Mouse (Mus musculus) ES-E14 (cell line): ENCODE measurements around the gene Copg2. TPM values are rescaled to one million over a fixed set of nuclear protein-coding genes. Genes with fewer than 3 reads are reported as not detected.

Source experiments
- DNase-seq: peaks from one replicate; pipeline ENCODE4 v3.0.0-alpha.2; 2013; ENCODE audit warnings: low read depth, low spot score
- H3K27ac ChIP-seq: 2 replicates; pipeline ENCODE4 v1.5.1; 2012; ENCODE audit warnings: low read depth, mild to moderate bottlenecking, low read length, moderate library complexity, mixed read lengths; ENCODE audit not compliant: poor library complexity, insufficient read depth, severe bottlenecking
- H3K36me3 ChIP-seq: 2 replicates; pipeline ENCODE4 v1.6.1; 2012; ENCODE audit warnings: mild to moderate bottlenecking, low read length, moderate library complexity, mixed read lengths; ENCODE audit not compliant: control insufficient read depth, poor library complexity, insufficient read depth, severe bottlenecking
- H3K4me1 ChIP-seq, 2 experiments: fragments of 150-350 bp in 1 of 2; sonication (generic) in 1 of 2; 2 replicates each; pipeline ENCODE4 v1.6.1; 2012; ENCODE audit warnings: low read length in 2 of 2, mild to moderate bottlenecking in 1 of 2, mixed read lengths in 1 of 2; ENCODE audit not compliant: control insufficient read depth in 2 of 2, insufficient read depth in 2 of 2, poor library complexity in 1 of 2
- H3K4me3 ChIP-seq, 2 experiments: fragments of 150-350 bp in 1 of 2; sonication (generic) in 1 of 2; 2 replicates each; pipeline ENCODE4 v1.5.1; 2012; ENCODE audit warnings: low read length in 2 of 2, low read depth in 1 of 2, mild to moderate bottlenecking in 1 of 2, mixed read lengths in 1 of 2; ENCODE audit not compliant: insufficient read depth in 1 of 2, poor library complexity in 1 of 2, severe bottlenecking in 1 of 2
- H3K9ac ChIP-seq: 2 replicates; pipeline ENCODE4 v1.6.1; 2012; ENCODE audit warnings: low read depth, mild to moderate bottlenecking, low read length, mixed read lengths; ENCODE audit not compliant: poor library complexity, insufficient read depth, severe bottlenecking
- H3K9me3 ChIP-seq: fragments of 150-350 bp; sonication (generic); 2 replicates; pipeline ENCODE4 v1.6.1; 2012; ENCODE audit warnings: low read depth, mild to moderate bottlenecking, low read length; ENCODE audit not compliant: control insufficient read depth, insufficient read depth
- CHD2 ChIP-seq: IDR thresholded peaks from 2 replicates; pipeline ENCODE4 v1.6.1; 2014; ENCODE audit warnings: mild to moderate bottlenecking, low read depth, low read length, inconsistent platforms
- HCFC1 ChIP-seq: IDR thresholded peaks from 2 replicates; pipeline ENCODE4 v1.6.1; 2012; ENCODE audit warnings: low read length, inconsistent platforms, borderline replicate concordance; ENCODE audit not compliant: insufficient read depth
- MAFK ChIP-seq: IDR thresholded peaks from 2 replicates; pipeline ENCODE4 v1.6.1; 2014; ENCODE audit warnings: mild to moderate bottlenecking, low read depth, low read length, inconsistent platforms; ENCODE audit not compliant: insufficient read depth
- ZC3H11A ChIP-seq: IDR thresholded peaks from 2 replicates; pipeline ENCODE4 v1.6.1; 2012; ENCODE audit warnings: low read depth, mild to moderate bottlenecking, inconsistent platforms, low read length, borderline replicate concordance
- ZNF384 ChIP-seq: IDR thresholded peaks from 2 replicates; pipeline ENCODE4 v1.6.1; 2012; ENCODE audit warnings: low read depth, low read length, inconsistent platforms
- in situ Hi-C, 2 experiments: fragments of 600-800 bp; cut with MboI; formaldehyde crosslinking; loops; one replicate each; pipeline ENCODE4 v1.15.1; 2025; ENCODE audit warnings: low sequenced_read_pairs in 2 of 2, inconsistent platforms in 1 of 2; ENCODE audit not compliant: unreplicated experiment in 2 of 2
- total RNA-seq: library from RNA; depleted of rRNA; stranded (reverse); fragments of 300-350 nt; gene quantifications from 2 replicates; pipeline ENCODE4 v1.2.3, GENCODE M21; 2012

The Copg2 gene
- total RNA-seq, 1 experiment = 35.7 TPM

DNA sequence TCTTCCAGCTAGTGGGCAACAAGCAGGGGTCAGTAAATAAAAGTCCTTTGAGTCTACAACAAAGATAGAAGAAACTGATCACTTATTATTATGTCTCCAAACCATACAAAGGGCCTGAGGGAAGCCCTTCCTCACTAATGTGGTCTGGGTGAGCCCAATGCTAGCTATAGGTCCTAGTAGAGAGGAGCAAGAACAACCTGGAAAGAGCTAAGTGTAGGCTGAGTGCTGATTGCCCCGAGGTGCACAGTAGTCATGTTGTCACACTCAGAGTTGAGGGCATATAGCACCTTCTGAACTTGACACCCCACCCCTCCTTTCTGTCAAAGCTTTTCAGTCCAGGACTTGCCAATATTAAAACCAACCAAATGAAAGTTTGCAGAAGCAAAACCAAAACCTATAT lies 146.7 kb downstream of the Copg2 start:
- Histone ChIP-seq H3K4me3 (no peak overlapping the region), H3K9ac (no peak overlapping the region), H3K27ac (no peak overlapping the region), H3K36me3 (peaks cover 23% of the 10 kb centered on the region), H3K4me1 (no peaks in the 10 kb centered on the region), H3K9me3 (no peaks in the 10 kb centered on the region)
- TF ChIP-seq CHD2 (no peak), MAFK (no peak), ZC3H11A (no peak)
- no peak for DNase-seq
- in situ Hi-C loops = no loop called here

DNA sequence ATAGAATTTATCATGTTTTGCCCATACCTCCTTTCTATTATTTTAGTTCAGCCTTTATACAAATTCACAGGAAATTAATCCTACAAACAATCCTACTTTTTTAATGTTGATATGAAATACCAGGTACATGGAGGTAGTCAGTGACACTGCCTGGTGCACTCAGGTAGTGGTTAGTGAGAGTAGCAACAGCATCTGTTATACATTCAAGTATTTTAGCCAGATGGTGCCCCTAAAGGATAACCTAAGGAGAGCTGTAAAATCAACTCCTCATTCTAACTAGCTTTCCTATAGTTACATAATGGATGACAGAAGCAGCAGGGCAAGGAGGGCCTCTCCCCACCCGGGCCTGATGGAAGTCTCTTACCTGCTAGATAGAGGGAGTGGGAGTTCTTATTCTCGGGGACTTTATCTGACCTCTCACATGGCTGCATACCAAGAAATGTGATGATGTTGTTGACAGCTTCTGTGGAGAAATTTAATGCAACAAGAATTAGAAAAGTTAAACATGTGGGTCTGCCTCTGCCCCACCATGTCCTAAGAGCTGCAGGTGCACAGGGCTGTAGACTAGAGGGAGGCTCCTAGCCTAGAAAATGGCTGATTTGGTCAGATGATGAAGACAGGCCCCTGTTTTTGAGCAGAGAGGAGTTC lies 147.4 kb downstream of the Copg2 start:
- Histone ChIP-seq H3K9me3 (no peaks in the 10 kb centered on the region), H3K27ac (no peak overlapping the region), H3K36me3 (peaks cover 27% of the 10 kb centered on the region), H3K9ac (no peak overlapping the region), H3K4me3 (no peak overlapping the region), H3K4me1 (no peaks in the 10 kb centered on the region)
- no peak for DNase-seq
- TF ChIP-seq HCFC1 = no peak
- TF ChIP-seq MAFK = no peak
- no peak for TF ChIP-seq CHD2
- no peak for TF ChIP-seq ZC3H11A
- in situ Hi-C loops = no loop called here

DNA sequence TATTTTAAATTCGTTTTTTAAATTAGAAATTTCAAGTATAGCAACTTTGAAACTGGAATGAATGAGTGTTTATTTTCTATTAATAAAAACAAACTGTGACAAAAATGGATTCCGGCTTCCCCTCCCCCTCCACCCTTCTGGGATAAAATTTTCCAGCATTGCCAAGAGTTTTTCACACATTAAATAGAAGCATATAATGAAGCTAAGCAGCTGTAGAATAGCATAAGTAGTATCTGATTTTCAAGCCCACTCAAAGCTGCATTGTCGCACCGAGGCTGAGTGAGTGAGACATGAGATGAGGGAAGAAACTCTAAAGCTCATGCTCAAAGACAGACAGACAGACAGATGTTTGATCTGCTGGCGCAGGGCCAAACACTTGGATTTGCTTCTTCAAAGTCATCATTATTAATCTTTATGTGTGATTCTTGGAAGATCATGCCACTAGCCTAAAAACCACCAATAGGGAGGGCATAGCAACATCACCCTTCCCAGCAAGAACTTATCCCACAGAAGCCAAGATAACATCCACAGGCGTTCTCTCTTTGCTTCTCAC lies 148.2 kb downstream of the Copg2 start:
- DNase-seq = no peak
- Histone ChIP-seq H3K4me1 (no peaks in the 10 kb centered on the region), H3K36me3 (peaks cover 29% of the 10 kb centered on the region), H3K9me3 (no peaks in the 10 kb centered on the region), H3K27ac (no peak overlapping the region), H3K9ac (no peak overlapping the region), H3K4me3 (no peak overlapping the region)
- in situ Hi-C loops = no loop called here
- TF ChIP-seq HCFC1 (no peak), ZNF384 (no peak), ZC3H11A (no peak), MAFK (no peak), CHD2 (no peak)

DNA sequence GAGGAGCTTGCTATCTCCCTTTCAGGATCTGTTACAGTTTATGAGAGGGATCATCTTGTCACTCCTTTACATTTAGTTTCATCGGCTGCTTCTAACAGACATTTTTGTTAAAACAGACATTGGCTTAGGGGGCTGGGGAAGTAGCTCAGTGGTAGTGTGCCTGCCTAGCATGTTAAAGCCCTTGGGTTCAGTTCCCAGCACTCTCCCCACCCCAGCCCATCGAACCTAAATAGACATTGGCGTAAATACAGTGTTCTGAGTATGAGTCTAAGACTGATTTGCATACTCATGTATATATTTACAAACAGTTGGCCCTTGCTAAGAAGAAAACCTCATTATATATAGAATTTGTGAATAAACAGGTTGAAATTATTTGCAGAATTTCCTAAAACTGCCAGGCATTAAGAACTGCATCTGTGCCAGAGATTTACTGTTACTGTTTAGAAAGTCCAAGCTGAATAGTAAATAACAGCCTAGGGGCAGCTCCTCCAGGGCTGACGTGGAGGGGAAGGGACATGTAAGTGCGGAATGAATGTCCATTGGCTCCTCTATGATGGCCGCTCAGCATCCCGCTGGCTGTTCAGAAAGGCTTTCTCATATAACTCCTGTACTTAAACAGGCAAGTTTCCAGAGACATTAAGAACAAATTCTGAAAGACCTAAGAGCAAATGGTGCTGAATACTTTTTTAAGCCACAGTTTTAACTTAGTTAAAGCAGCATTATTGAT lies 148.8 kb downstream of the Copg2 start:
- H3K36me3 ChIP-seq = peaks cover 30% of the 10 kb centered on the region
- no peak overlapping the region for H3K9ac ChIP-seq
- H3K4me1 ChIP-seq = no peaks in the 10 kb centered on the region
- in situ Hi-C loops = no loop called here
- TF ChIP-seq CHD2 = no peak
- no peak for TF ChIP-seq ZNF384
- TF ChIP-seq ZC3H11A = no peak
- TF ChIP-seq HCFC1 = no peak
- no peak for TF ChIP-seq MAFK
- DNase-seq = no peak
- H3K4me3 ChIP-seq = no peak overlapping the region
- no peaks in the 10 kb centered on the region for H3K9me3 ChIP-seq
- no peak overlapping the region for H3K27ac ChIP-seq
